Mouse (Mus musculus): ENCODE measurements around the gene Mtch1. TPM values are rescaled to one million over a fixed set of nuclear protein-coding genes. Genes with fewer than 3 reads are reported as not detected.

Mtch1 gene
- polyA plus RNA-seq, 1 experiment: 354 TPM

- 28% methylated on average over 15 of the region's 15 CpGs for WGBS
- Histone ChIP-seq H3K27ac (ENCODE audit: control insufficient read depth, insufficient read depth, low read length) (no peak overlapping the region), H3K36me3 (ENCODE audit: control insufficient read depth, insufficient read depth, low read length) (no peaks in the 10 kb centered on the region), H3K4me1 (replicated peaks; ENCODE audit: control insufficient read depth, insufficient read depth, low read length) (peaks cover 55% of the 10 kb centered on the region), H3K27me3 (ENCODE audit: control insufficient read depth, insufficient read depth, low read length) (no peaks in the 10 kb centered on the region), H3K4me3 (ENCODE audit: control insufficient read depth, insufficient read depth, low read length) (no peak overlapping the region)
- TF ChIP-seq CTCF (IDR thresholded peaks at IDR 0.05; ENCODE audit: borderline replicate concordance, control insufficient read depth, extremely low read depth, insufficient read depth, low read length, poor library complexity) (no peak), POLR2A (IDR thresholded peaks at IDR 0.05; ENCODE audit: control insufficient read depth, extremely low read depth, insufficient read depth, low read length, poor library complexity) (no peak)
- DNase-seq: no peak
Measured at GRCm38 (mm10) chr17:29305058-29305806, 42.5 kb downstream of the Mtch1 start.

DNA sequence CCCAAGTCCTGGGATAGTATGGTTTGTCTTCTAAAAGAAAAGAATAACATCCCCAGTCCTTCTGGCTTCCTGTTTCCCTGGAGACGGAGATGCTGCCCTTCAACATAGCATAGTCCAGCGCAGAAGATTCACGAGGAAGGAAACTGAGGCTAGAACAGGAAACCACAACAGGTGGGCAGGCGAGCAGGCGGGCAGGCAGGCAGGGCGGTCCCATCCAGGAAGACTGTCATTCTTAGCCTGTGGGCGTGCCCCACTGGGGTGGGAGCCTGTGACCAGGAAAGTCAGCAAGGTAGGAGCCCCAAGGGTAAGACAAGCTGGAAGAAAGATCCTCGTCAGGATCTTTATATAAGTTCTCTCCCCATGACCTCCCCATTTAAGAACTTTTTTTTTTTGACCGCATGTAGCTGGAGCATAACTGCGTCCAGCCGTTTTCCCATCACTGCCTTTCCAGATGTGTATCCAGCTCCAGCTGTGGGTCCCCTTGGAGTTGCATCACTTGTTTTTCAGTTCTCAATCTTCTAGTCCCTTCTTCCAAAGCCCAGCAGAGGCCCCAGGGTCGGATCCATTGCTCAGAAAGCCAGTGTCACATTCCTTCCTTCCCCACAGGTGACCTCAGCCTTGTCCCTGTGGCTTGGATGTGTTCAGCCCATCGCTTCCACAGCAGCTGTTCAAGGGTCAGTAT is 43.2 kb downstream of the Mtch1 start:
- Histone ChIP-seq H3K36me3 (ENCODE audit: control insufficient read depth, insufficient read depth, low read length) (no peaks in the 10 kb centered on the region; the same call in 1 of the 2 replicates), H3K27ac (ENCODE audit: control insufficient read depth, insufficient read depth, low read length) (no peak overlapping the region), H3K27me3 (ENCODE audit: control insufficient read depth, insufficient read depth, low read length) (no peaks in the 10 kb centered on the region), H3K4me3 (ENCODE audit: control insufficient read depth, insufficient read depth, low read length) (no peak overlapping the region), H3K4me1 (replicated peaks; ENCODE audit: control insufficient read depth, insufficient read depth, low read length) (peaks cover 55% of the 10 kb centered on the region)
- DNase-seq: peak; percentile 72
- no peak for TF ChIP-seq POLR2A (IDR thresholded peaks at IDR 0.05; ENCODE audit: control insufficient read depth, extremely low read depth, insufficient read depth, low read length, poor library complexity)
- no peak for TF ChIP-seq CTCF (IDR thresholded peaks at IDR 0.05; ENCODE audit: borderline replicate concordance, control insufficient read depth, extremely low read depth, insufficient read depth, low read length, poor library complexity)
- 4% methylated on average over 13 of the region's 13 CpGs for WGBS

GRCm38 (mm10) chr17:29303856-29304255 is 43.9 kb downstream of the Mtch1 start:
- no peak for TF ChIP-seq CTCF (IDR thresholded peaks at IDR 0.05; ENCODE audit: borderline replicate concordance, control insufficient read depth, extremely low read depth, insufficient read depth, low read length, poor library complexity)
- no peak for TF ChIP-seq POLR2A (IDR thresholded peaks at IDR 0.05; ENCODE audit: control insufficient read depth, extremely low read depth, insufficient read depth, low read length, poor library complexity)
- 33% methylated on average over 3 of the region's 3 CpGs for WGBS
- DNase-seq: peak; percentile 22
- Histone ChIP-seq H3K27me3 (ENCODE audit: control insufficient read depth, insufficient read depth, low read length) (no peaks in the 10 kb centered on the region), H3K27ac (ENCODE audit: control insufficient read depth, insufficient read depth, low read length) (peak overlapping the region; percentile 21; the same call in 1 of the 2 replicates), H3K4me3 (ENCODE audit: control insufficient read depth, insufficient read depth, low read length) (no peak overlapping the region), H3K36me3 (ENCODE audit: control insufficient read depth, insufficient read depth, low read length) (no peaks in the 10 kb centered on the region; the same call in 1 of the 2 replicates), H3K4me1 (replicated peaks; ENCODE audit: control insufficient read depth, insufficient read depth, low read length) (peaks cover 55% of the 10 kb centered on the region)

- peak; percentile 61 for DNase-seq
- no peak overlapping the region for H3K27ac ChIP-seq (ENCODE audit: control insufficient read depth, insufficient read depth, low read length)
- WGBS: 32% methylated on average over 3 of the region's 3 CpGs
- TF ChIP-seq CTCF (IDR thresholded peaks at IDR 0.05; ENCODE audit: borderline replicate concordance, control insufficient read depth, extremely low read depth, insufficient read depth, low read length, poor library complexity) (peak; percentile 62; the same call in 1 of the 2 replicates), POLR2A (IDR thresholded peaks at IDR 0.05; ENCODE audit: control insufficient read depth, extremely low read depth, insufficient read depth, low read length, poor library complexity) (no peak)
- H3K4me3 ChIP-seq (ENCODE audit: control insufficient read depth, insufficient read depth, low read length): no peak overlapping the region
- H3K36me3 ChIP-seq (ENCODE audit: control insufficient read depth, insufficient read depth, low read length): no peaks in the 10 kb centered on the region; the same call in 1 of the 2 replicates
- H3K4me1 ChIP-seq (replicated peaks; ENCODE audit: control insufficient read depth, insufficient read depth, low read length): peaks cover 55% of the 10 kb centered on the region
- H3K27me3 ChIP-seq (ENCODE audit: control insufficient read depth, insufficient read depth, low read length): no peaks in the 10 kb centered on the region
Measured at GRCm38 (mm10) chr17:29303087-29303486, 44.6 kb downstream of the Mtch1 start.

DNA sequence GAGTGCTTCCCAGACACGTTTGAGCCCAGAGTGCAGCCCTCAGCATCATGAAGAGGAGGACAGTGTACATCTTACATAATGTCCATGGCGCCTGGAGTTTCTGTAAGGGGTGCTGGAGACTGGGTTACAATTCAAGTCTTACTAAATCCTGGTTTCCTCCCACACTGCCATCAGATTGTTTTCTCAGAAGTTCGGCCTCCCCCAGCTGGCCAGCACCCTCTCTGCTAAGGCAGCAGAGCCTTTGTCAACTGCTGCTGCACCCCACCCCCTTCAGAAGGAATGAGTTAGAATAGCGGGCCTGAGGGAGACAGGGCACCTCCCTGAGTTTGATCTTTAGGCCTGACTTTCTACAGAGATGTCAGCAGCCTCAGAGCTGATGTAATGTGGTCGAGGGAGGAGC is 45.6 kb downstream of the Mtch1 start:
- H3K27me3 ChIP-seq (ENCODE audit: control insufficient read depth, insufficient read depth, low read length): no peaks in the 10 kb centered on the region
- H3K27ac ChIP-seq (ENCODE audit: control insufficient read depth, insufficient read depth, low read length): no peak overlapping the region
- H3K36me3 ChIP-seq (ENCODE audit: control insufficient read depth, insufficient read depth, low read length): no peaks in the 10 kb centered on the region; the same call in 1 of the 2 replicates
- no peak for DNase-seq
- H3K4me3 ChIP-seq (ENCODE audit: control insufficient read depth, insufficient read depth, low read length): no peak overlapping the region
- 61% methylated on average over 5 of the region's 5 CpGs for WGBS
- TF ChIP-seq POLR2A (IDR thresholded peaks at IDR 0.05; ENCODE audit: control insufficient read depth, extremely low read depth, insufficient read depth, low read length, poor library complexity) (no peak), CTCF (IDR thresholded peaks at IDR 0.05; ENCODE audit: borderline replicate concordance, control insufficient read depth, extremely low read depth, insufficient read depth, low read length, poor library complexity) (peak; percentile 15; the same call in 1 of the 2 replicates)
- peaks cover 56% of the 10 kb centered on the region for H3K4me1 ChIP-seq (replicated peaks; ENCODE audit: control insufficient read depth, insufficient read depth, low read length)

GRCm38 (mm10) chr17:29301421-29301820 is 46.3 kb downstream of the Mtch1 start:
- DNase-seq: no peak
- Histone ChIP-seq H3K36me3 (ENCODE audit: control insufficient read depth, insufficient read depth, low read length) (no peaks in the 10 kb centered on the region; the same call in 1 of the 2 replicates), H3K27ac (ENCODE audit: control insufficient read depth, insufficient read depth, low read length) (no peak overlapping the region), H3K4me1 (replicated peaks; ENCODE audit: control insufficient read depth, insufficient read depth, low read length) (peaks cover 50% of the 10 kb centered on the region), H3K4me3 (ENCODE audit: control insufficient read depth, insufficient read depth, low read length) (no peak overlapping the region), H3K27me3 (ENCODE audit: control insufficient read depth, insufficient read depth, low read length) (no peaks in the 10 kb centered on the region)
- 97% methylated on average over 6 of the region's 6 CpGs for WGBS
- no peak for TF ChIP-seq CTCF (IDR thresholded peaks at IDR 0.05; ENCODE audit: borderline replicate concordance, control insufficient read depth, extremely low read depth, insufficient read depth, low read length, poor library complexity)
- no peak for TF ChIP-seq POLR2A (IDR thresholded peaks at IDR 0.05; ENCODE audit: control insufficient read depth, extremely low read depth, insufficient read depth, low read length, poor library complexity)

Data from thymus, adult 2 months (tissue).